Mouse (Mus musculus) midbrain, embryonic 14.5 days (tissue): ENCODE measurements around the gene Tpgs1. TPM values are rescaled to one million over a fixed set of nuclear protein-coding genes. Genes with fewer than 3 reads are reported as not detected.

ENCODE experiments used
- ATAC-seq: fragments of 200-750 bp; cut with Nextera tagmentation; 2 replicates; pipeline ENCODE4 v1.8.0; 2017; ENCODE audit warnings: moderate number of reproducible peaks, moderate library complexity; ENCODE audit not compliant: low FRiP score, low TSS enrichment
- DNase-seq: peaks from one replicate; pipeline ENCODE4 v3.0.0-alpha.2; 2015
- H3K27ac ChIP-seq: fragments of 300-500 bp; sonication (generic); replicated peaks from 2 replicates; pipeline ENCODE4 v1.5.1; 2014; ENCODE audit warnings: mild to moderate bottlenecking, low read depth, low read length, moderate library complexity
- H3K27me3 ChIP-seq: fragments of 300-500 bp; sonication (generic); 2 replicates; pipeline ENCODE4 v1.6.1; 2014; ENCODE audit warnings: low read length, control low read depth, mixed read lengths; ENCODE audit not compliant: control insufficient read depth, insufficient read depth
- H3K36me3 ChIP-seq: fragments of 300-500 bp; sonication (generic); 2 replicates; pipeline ENCODE4 v1.6.1; 2014; ENCODE audit warnings: low read length, control low read depth; ENCODE audit not compliant: control insufficient read depth, insufficient read depth
- H3K4me1 ChIP-seq: fragments of 300-500 bp; sonication (generic); 2 replicates; pipeline ENCODE4 v1.6.1; 2014; ENCODE audit warnings: mild to moderate bottlenecking, antibody characterized with exemption, low read length, control low read depth; ENCODE audit not compliant: control insufficient read depth, insufficient read depth
- H3K4me2 ChIP-seq: fragments of 300-500 bp; sonication (generic); 2 replicates; pipeline ENCODE4 v1.6.1; 2014; ENCODE audit warnings: mild to moderate bottlenecking, low read length, moderate library complexity
- H3K4me3 ChIP-seq: fragments of 300-500 bp; sonication (generic); replicated peaks from 2 replicates; pipeline ENCODE4 v1.5.1; 2014; ENCODE audit warnings: low read depth, low read length
- H3K9ac ChIP-seq: fragments of 300-500 bp; sonication (generic); replicated peaks from 2 replicates; pipeline ENCODE4 v1.6.1; 2014; ENCODE audit warnings: mild to moderate bottlenecking, low read length, moderate library complexity
- H3K9me3 ChIP-seq: fragments of 300-500 bp; sonication (generic); 2 replicates; pipeline ENCODE4 v1.6.1; 2016; ENCODE audit warnings: low read length, control low read depth, mixed read lengths; ENCODE audit not compliant: control insufficient read depth
- WGBS: fragments of 180-500 bp; shearing (Covaris S2); extraction: QIAGEN DNeasy Blood & Tissue Kit; methylation state at CpG from one replicate; pipeline ENCODE4 v1.1.7; 2014; 5-methylcytosine and 5-hydroxymethylcytosine counted together
- polyA plus RNA-seq: library from polyadenylated mRNA; unstranded; fragments of >200 nt; fragmentation: Nextera tagmentation; extraction: Ambion mirVana; gene quantifications from 2 replicates; pipeline ENCODE4 v1.2.1, GENCODE M21; 2014

Tpgs1 gene
- 94.4 and 110 TPM in 2 replicates for polyA plus RNA-seq

GRCm38 (mm10) chr10:79668771-79669575 lies at the start of gene Tpgs1:
Gene Tpgs1 (plus strand): TSS chr10:79669369.
- H3K36me3 ChIP-seq, result 0 out of 2 replicates have a peak, but pooled peaks cover 6% of the 10 kb centered on the region
- H3K4me2 ChIP-seq, result peak within 1 kb of the TSS; percentile 88
- DNase-seq (peak; percentile 95), ATAC-seq (peak; percentile 83)
- H3K4me1 ChIP-seq, result peaks cover 16% of the 10 kb centered on the region
- WGBS, result under 1% methylated on average over 45 of the region's 45 CpGs
- peak within 1 kb of the TSS; percentile 98 for H3K4me3 ChIP-seq
- H3K9ac ChIP-seq, result peak within 1 kb of the TSS; percentile 91
- H3K27me3 ChIP-seq, result no peaks in the 10 kb centered on the region
- H3K9me3 ChIP-seq, result no peaks in the 10 kb centered on the region
- peak within 1 kb of the TSS; percentile 98 for H3K27ac ChIP-seq

GRCm38 (mm10) chr10:79623950-79624349 lies 45.2 kb upstream of the Tpgs1 start:
- peaks cover 10% of the 10 kb centered on the region for H3K36me3 ChIP-seq
- DNase-seq, result no peak
- no peaks in the 10 kb centered on the region for H3K9me3 ChIP-seq
- no peak overlapping the region for H3K27ac ChIP-seq
- H3K4me3 ChIP-seq, result no peak overlapping the region
- H3K4me1 ChIP-seq, result no peaks in the 10 kb centered on the region
- 59% methylated on average over 12 of the region's 12 CpGs for WGBS
- H3K27me3 ChIP-seq, result no peaks in the 10 kb centered on the region
- no peak overlapping the region for H3K9ac ChIP-seq
- no peak overlapping the region for H3K4me2 ChIP-seq
- no peak for ATAC-seq

GRCm38 (mm10) chr10:79625398-79625797 lies 43.8 kb upstream of the Tpgs1 start:
- DNase-seq (no peak), ATAC-seq (no peak)
- Histone ChIP-seq H3K27me3 (no peaks in the 10 kb centered on the region), H3K4me3 (no peak overlapping the region), H3K27ac (no peak overlapping the region), H3K4me1 (no peaks in the 10 kb centered on the region), H3K9me3 (no peaks in the 10 kb centered on the region), H3K36me3 (peaks cover 10% of the 10 kb centered on the region), H3K4me2 (no peak overlapping the region), H3K9ac (no peak overlapping the region)
- 84% methylated on average over 9 of the region's 9 CpGs for WGBS

- no peak overlapping the region for H3K4me3 ChIP-seq
- 90% methylated on average over 10 of the region's 10 CpGs for WGBS
- no peak overlapping the region for H3K4me2 ChIP-seq
- peaks cover 10% of the 10 kb centered on the region for H3K36me3 ChIP-seq
- ATAC-seq (no peak), DNase-seq (no peak)
- H3K9ac ChIP-seq, result no peak overlapping the region
- no peaks in the 10 kb centered on the region for H3K9me3 ChIP-seq
- no peaks in the 10 kb centered on the region for H3K4me1 ChIP-seq
- no peak overlapping the region for H3K27ac ChIP-seq
- H3K27me3 ChIP-seq, result no peaks in the 10 kb centered on the region
Measured at GRCm38 (mm10) chr10:79626156-79626555, 43.0 kb upstream of the Tpgs1 start.

GRCm38 (mm10) chr10:79628377-79628776 lies 40.8 kb upstream of the Tpgs1 start:
- no peak for DNase-seq
- 84% methylated on average over 5 of the region's 5 CpGs for WGBS
- H3K4me1 ChIP-seq, result no peaks in the 10 kb centered on the region

GRCm38 (mm10) chr10:79631432-79631831 lies 37.7 kb upstream of the Tpgs1 start:
- ATAC-seq, result peak; percentile 21; the same call in 1 of the 2 replicates

More at GRCm38 (mm10) chr10:79628377-79628776, 40.8 kb upstream of the Tpgs1 start:
- H3K27ac ChIP-seq, result no peak overlapping the region
- no peak overlapping the region for H3K9ac ChIP-seq
- H3K4me3 ChIP-seq, result no peak overlapping the region
- no peak for ATAC-seq
- H3K36me3 ChIP-seq, result peaks cover 10% of the 10 kb centered on the region
- H3K9me3 ChIP-seq, result no peaks in the 10 kb centered on the region
- H3K4me2 ChIP-seq, result no peak overlapping the region
- no peaks in the 10 kb centered on the region for H3K27me3 ChIP-seq

GRCm38 (mm10) chr10:79633006-79633777 lies 36.0 kb upstream of the Tpgs1 start:
- no peaks in the 10 kb centered on the region for H3K36me3 ChIP-seq
- H3K9me3 ChIP-seq, result no peaks in the 10 kb centered on the region
- no peak overlapping the region for H3K27ac ChIP-seq
- ATAC-seq (no peak), DNase-seq (no peak)
- no peak overlapping the region for H3K4me2 ChIP-seq
- 83% methylated on average over 17 of the region's 17 CpGs for WGBS
- H3K4me1 ChIP-seq, result 0 out of 2 replicates have a peak, but pooled peaks cover 8% of the 10 kb centered on the region
- H3K9ac ChIP-seq, result no peak overlapping the region
- no peak overlapping the region for H3K4me3 ChIP-seq
- H3K27me3 ChIP-seq, result peaks cover 3% of the 10 kb centered on the region; the same call in 1 of the 2 replicates

More at GRCm38 (mm10) chr10:79631432-79631831, 37.7 kb upstream of the Tpgs1 start:
- Histone ChIP-seq H3K36me3 (peaks cover 3% of the 10 kb centered on the region; the same call in 1 of the 2 replicates), H3K4me2 (no peak overlapping the region), H3K4me1 (0 out of 2 replicates have a peak, but pooled peaks cover 5% of the 10 kb centered on the region), H3K9me3 (no peaks in the 10 kb centered on the region), H3K9ac (no peak overlapping the region), H3K4me3 (no peak overlapping the region), H3K27me3 (no peaks in the 10 kb centered on the region), H3K27ac (no peak overlapping the region)
- WGBS, result 80% methylated on average over 4 of the region's 4 CpGs
- DNase-seq, result peak; percentile 36

GRCm38 (mm10) chr10:79636287-79636686 lies 32.9 kb upstream of the Tpgs1 start:
- Histone ChIP-seq H3K4me1 (peaks cover 11% of the 10 kb centered on the region; the same call in 1 of the 2 replicates), H3K9ac (peak overlapping the region; percentile 83; the same call in 1 of the 2 replicates), H3K4me3 (peak overlapping the region; percentile 63), H3K36me3 (no peaks in the 10 kb centered on the region), H3K27ac (peak overlapping the region; percentile 93), H3K9me3 (no peaks in the 10 kb centered on the region), H3K27me3 (peaks cover 10% of the 10 kb centered on the region; the same call in 1 of the 2 replicates), H3K4me2 (peak overlapping the region; percentile 71)
- DNase-seq, result no peak
- WGBS, result 75% methylated on average over 8 of the region's 8 CpGs
- 0 out of 2 replicates have a peak, but pooled peaks have one; percentile 12 for ATAC-seq
